Mouse (Mus musculus) heart, embryonic 14.5 days (tissue): ENCODE results near the gene Sync. TPM values are rescaled to one million over a fixed set of nuclear protein-coding genes. Genes with fewer than 3 reads are reported as not detected.

Experiments used
- ATAC-seq: fragments of 200-750 bp; cut with Nextera tagmentation; 2 replicates; pipeline ENCODE4 v1.8.0; 2017; ENCODE audit warnings: low read depth, moderate TSS enrichment; ENCODE audit not compliant: insufficient number of reproducible peaks, insufficient read depth, low FRiP score
- H3K27ac ChIP-seq, 2 experiments: fragments of 200-500 bp in 1 of 2; fragments of 300-500 bp in 1 of 2; sonication (generic) in 1 of 2; replicated peaks in 1 of 2; 2 replicates each; pipeline ENCODE4 v1.5.1; 2012 to 2014; ENCODE audit warnings: low read depth in 2 of 2, low read length in 2 of 2, control low read depth in 1 of 2, mild to moderate bottlenecking in 1 of 2, mixed read lengths in 1 of 2; ENCODE audit not compliant: control insufficient read depth in 1 of 2, insufficient read depth in 1 of 2
- H3K27me3 ChIP-seq: fragments of 300-500 bp; sonication (generic); 2 replicates; pipeline ENCODE4 v1.6.1; 2014; ENCODE audit warnings: mild to moderate bottlenecking, low read length, control low read depth; ENCODE audit not compliant: control insufficient read depth, insufficient read depth
- H3K36me3 ChIP-seq: fragments of 300-500 bp; sonication (generic); 2 replicates; pipeline ENCODE4 v1.6.1; 2014; ENCODE audit warnings: mild to moderate bottlenecking, control low read depth, low read length, mixed read lengths; ENCODE audit not compliant: control insufficient read depth, insufficient read depth
- H3K4me1 ChIP-seq, 2 experiments: fragments of 200-500 bp in 1 of 2; fragments of 300-500 bp in 1 of 2; sonication (generic) in 1 of 2; 2 replicates each; pipeline ENCODE4 v1.6.1; 2012 to 2014; ENCODE audit warnings: low read length in 2 of 2, control low read depth in 1 of 2, mixed read lengths in 1 of 2; ENCODE audit not compliant: control insufficient read depth in 2 of 2, insufficient read depth in 2 of 2
- H3K4me2 ChIP-seq: fragments of 300-500 bp; sonication (generic); 2 replicates; pipeline ENCODE4 v1.6.1; 2014; ENCODE audit warnings: mild to moderate bottlenecking, low read length
- H3K4me3 ChIP-seq, 2 experiments: fragments of 200-500 bp in 1 of 2; fragments of 300-500 bp in 1 of 2; sonication (generic) in 1 of 2; 2 replicates each; pipeline ENCODE4 v1.5.1; 2012 to 2014; ENCODE audit warnings: low read length in 2 of 2, mild to moderate bottlenecking in 2 of 2, control low read depth in 1 of 2, low read depth in 1 of 2, moderate library complexity in 1 of 2; ENCODE audit not compliant: control insufficient read depth in 1 of 2, insufficient read depth in 1 of 2
- H3K9ac ChIP-seq: fragments of 300-500 bp; sonication (generic); 2 replicates; pipeline ENCODE4 v1.6.1; 2014; ENCODE audit warnings: mild to moderate bottlenecking, low read length
- H3K9me3 ChIP-seq: fragments of 300-500 bp; sonication (generic); 2 replicates; pipeline ENCODE4 v1.6.1; 2016; ENCODE audit warnings: low read length, control low read depth; ENCODE audit not compliant: control insufficient read depth
- WGBS: fragments of 180-500 bp; shearing (Covaris S2); extraction: QIAGEN DNeasy Blood & Tissue Kit; methylation state at CpG from one replicate; pipeline ENCODE4 v1.1.7; 2014; 5-methylcytosine and 5-hydroxymethylcytosine counted together
- polyA plus RNA-seq: library from polyadenylated mRNA; unstranded; fragments of >200 nt; fragmentation: Nextera tagmentation; extraction: Ambion mirVana; gene quantifications from 2 replicates; pipeline ENCODE4 v1.2.1, GENCODE M21; 2014

Sync gene
- polyA plus RNA-seq, 1 experiment from 2014 or later, result 1.8 TPM

DNA sequence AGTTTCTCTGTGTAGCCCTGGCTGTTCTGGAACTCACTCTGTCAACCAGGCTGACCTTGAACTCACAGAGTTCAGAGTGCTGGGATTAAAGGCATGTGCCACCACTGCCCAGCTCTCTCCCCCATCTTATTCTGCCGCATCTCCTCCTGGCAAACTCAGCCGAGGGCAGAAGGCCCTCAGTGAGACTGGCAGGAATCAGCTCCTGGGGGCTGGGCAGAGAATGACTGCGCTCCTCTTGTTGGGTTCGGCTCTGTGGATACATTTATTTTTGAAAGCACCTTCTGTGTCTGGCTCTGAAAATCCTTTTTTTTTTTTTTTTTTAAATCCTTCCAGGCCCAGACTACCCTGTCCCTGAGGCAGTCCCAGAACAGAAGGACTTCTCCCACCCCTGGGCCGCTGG is 4.6 kb upstream of the Sync start:
- no peaks in the 10 kb centered on the region for H3K9me3 ChIP-seq

DNA sequence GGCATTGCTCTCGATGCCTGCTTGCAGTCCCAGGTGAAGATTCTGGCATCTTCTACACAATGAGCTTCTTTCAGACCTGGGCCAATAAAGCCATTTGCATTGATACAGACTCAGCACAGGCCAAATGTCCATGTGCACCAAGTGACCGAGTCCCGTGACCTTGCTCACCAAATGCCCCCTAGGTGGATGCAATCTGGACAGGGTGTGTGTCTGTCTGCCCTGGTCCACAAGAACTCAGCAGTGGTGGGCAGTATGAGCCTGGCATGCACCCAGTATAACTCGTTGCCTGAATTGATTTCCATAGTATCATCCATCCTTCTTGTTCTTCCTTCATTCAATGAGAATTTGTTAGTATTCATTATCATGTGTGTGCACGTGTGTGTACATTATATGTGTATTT is 4.2 kb upstream of the Sync start:
- Histone ChIP-seq H3K9me3 (no peaks in the 10 kb centered on the region), H3K4me3 (no peak overlapping the region), H3K9ac (no peak overlapping the region), H3K4me2 (no peak overlapping the region), H3K36me3 (no peaks in the 10 kb centered on the region), H3K27me3 (peaks cover 13% of the 10 kb centered on the region), H3K27ac (no peak overlapping the region), H3K4me1 (peaks cover 6 to 12% of the 10 kb centered on the region in 2 experiments; a peak in 3 of 4 replicates)
- ATAC-seq, result no peak
- WGBS, result 86% methylated on average over 5 of the region's 5 CpGs

More for the DNA sequence above, 4.6 kb upstream of the Sync start:
- 81% methylated on average over 5 of the region's 5 CpGs for WGBS
- H3K27me3 ChIP-seq, result peaks cover 13% of the 10 kb centered on the region
- no peaks in the 10 kb centered on the region for H3K36me3 ChIP-seq
- H3K27ac ChIP-seq, result no peak overlapping the region
- H3K4me3 ChIP-seq, result no peak overlapping the region
- no peak overlapping the region for H3K4me2 ChIP-seq
- no peak for ATAC-seq
- no peak overlapping the region for H3K9ac ChIP-seq
- peaks cover 6 to 11% of the 10 kb centered on the region in 2 experiments; a peak in 3 of 4 replicates for H3K4me1 ChIP-seq

DNA sequence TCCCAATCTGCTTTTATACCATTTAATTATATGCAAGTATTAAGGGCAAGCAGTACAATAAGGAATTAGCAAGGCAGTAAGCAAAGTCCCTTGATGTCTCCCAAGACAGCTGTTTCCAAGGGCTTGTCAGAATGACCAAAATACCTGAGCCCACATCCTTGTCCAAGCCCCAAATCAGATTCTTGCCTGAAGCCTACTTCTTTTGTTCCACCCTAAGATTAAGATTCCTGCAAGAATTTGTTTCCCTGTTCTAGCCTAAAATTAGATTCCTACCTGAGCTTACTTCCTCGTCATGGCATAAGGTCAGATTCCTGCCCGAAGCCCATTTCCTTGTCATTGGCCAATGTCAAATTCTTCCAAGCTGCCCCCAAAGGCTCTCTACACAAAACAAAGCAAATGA is 2.7 kb upstream of the Sync start:
- H3K4me1 ChIP-seq, result peaks cover 6 to 12% of the 10 kb centered on the region in 2 experiments; a peak in 3 of 4 replicates
- H3K36me3 ChIP-seq, result no peaks in the 10 kb centered on the region
- H3K4me3 ChIP-seq, result no peak overlapping the region
- H3K4me2 ChIP-seq, result no peak overlapping the region
- peaks cover 13% of the 10 kb centered on the region for H3K27me3 ChIP-seq
- 72% methylated on average over 2 of the region's 2 CpGs for WGBS
- no peak for ATAC-seq
- no peak overlapping the region for H3K9ac ChIP-seq
- no peaks in the 10 kb centered on the region for H3K9me3 ChIP-seq
- H3K27ac ChIP-seq, result no peak overlapping the region

DNA sequence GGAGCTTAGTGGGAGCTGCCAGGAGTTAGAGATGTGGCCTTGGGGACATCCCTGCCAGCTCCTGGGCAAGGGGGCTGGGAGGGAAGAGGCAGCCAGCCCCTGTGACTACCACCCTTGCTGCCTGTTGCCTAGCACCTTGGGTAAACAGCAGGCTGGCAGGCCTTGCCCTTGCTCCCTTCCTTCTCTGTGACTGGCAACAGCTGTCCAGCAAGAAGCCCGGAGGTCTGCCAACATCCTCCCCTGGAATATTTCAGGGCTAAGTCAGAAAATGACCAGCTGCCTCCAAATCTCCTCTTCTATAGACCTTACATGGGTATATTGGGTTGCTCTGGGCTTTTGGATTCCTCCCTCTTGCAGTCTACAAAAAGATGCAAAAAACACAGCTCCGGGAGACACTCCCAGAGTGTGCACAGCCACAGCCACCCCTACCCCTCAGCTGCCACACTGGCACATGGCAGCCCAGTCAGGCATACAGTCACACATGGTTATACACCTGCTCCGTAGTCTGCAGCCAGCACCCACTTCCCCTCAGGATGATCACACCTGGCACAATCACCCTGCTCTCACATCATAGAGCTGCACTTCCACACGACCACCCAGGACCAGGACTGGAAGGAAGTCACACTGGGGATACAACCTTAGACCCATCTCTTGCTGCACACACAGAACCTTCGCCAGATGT is 1.3 kb upstream of the Sync start:
- H3K27me3 ChIP-seq, result peaks cover 13% of the 10 kb centered on the region
- no peak overlapping the region for H3K27ac ChIP-seq
- H3K4me1 ChIP-seq, result peaks cover 6 to 12% of the 10 kb centered on the region in 2 experiments; a peak in 3 of 4 replicates
- ATAC-seq, result no peak
- peak overlapping the region; percentile 99 for H3K4me2 ChIP-seq
- WGBS, result 55% methylated on average over 5 of the region's 5 CpGs
- H3K9ac ChIP-seq, result no peak overlapping the region; the same call in 1 of the 2 replicates
- H3K9me3 ChIP-seq, result no peaks in the 10 kb centered on the region
- H3K36me3 ChIP-seq, result no peaks in the 10 kb centered on the region
- peak overlapping the region; percentile 54 to 56; a peak in 2 of 4 replicates for H3K4me3 ChIP-seq

DNA sequence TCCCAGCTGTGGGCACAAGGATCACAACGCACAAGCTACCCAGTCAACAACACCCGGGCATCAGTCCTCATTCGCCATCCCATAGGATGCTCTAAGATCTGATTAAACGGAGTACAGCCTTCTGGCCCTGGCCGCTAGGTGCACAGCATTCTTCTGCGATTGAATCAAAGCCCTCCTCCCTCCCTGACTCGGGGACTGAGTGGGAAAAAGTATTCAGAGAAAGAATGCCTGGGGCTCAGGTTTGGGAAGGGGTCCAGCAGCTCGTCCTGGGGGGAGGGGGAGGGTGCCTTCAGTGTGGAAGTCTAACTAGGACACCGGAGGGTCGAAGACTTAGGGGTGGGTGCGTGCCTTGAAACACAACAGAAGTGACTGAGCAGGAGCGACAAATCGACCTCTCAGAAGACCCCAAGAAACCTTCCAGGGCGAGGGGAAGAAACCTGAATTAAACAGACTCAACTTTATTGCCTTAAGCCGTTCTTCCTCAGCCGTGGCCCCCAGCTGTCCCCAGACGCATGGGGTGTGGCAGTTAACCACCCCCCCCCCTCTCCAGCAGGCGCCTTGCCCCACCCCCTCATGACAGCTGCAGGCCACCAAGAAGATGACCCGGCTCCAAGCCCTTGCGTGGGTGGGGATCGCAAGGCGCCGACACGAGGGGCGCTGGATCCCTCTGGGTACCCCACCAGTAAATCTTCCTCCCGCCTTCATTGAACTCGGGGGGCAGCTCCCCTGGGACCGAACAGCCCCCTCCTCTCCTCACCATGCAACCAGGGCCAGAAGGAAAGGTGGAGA is 540 bp upstream of the Sync start:
- Histone ChIP-seq H3K27me3 (peaks cover 13% of the 10 kb centered on the region), H3K9me3 (no peaks in the 10 kb centered on the region), H3K4me2 (peak overlapping the region; percentile 99), H3K36me3 (no peaks in the 10 kb centered on the region), H3K27ac (no peak overlapping the region), H3K4me3 (peak overlapping the region; percentile 54 to 56), H3K9ac (peak overlapping the region; percentile 76), H3K4me1 (peaks cover 6 to 12% of the 10 kb centered on the region in 2 experiments; a peak in 3 of 4 replicates)
- ATAC-seq, result no peak
- 2% methylated on average over 24 of the region's 28 CpGs for WGBS

DNA sequence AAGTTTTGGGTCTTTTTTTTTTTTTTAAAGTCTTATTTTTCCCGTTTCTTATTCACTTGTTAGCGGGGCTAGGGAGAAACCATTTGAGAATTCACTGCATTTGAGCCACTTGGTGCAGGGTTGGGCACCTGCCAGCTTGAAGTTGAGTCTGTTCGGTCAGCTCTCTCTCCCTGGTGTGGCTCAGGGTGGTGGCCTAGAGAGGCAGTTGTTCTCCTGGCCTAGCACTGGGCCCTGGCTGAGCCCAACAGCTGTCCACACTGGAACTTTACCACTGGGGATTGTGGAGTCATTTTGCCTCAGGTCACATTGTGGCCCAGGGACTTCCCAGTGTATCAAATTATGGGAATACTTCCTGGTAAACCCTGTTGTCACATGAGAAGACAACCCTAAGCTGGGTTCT is 650 bp downstream of the Sync start:
- Histone ChIP-seq H3K27ac (no peak overlapping the region), H3K9ac (peak overlapping the region; percentile 76), H3K4me3 (peak overlapping the region in 1 of 2 experiments; percentile 56; a peak in 2 of 4 replicates), H3K4me2 (peak overlapping the region; percentile 99), H3K36me3 (no peaks in the 10 kb centered on the region), H3K4me1 (peaks cover 6 to 12% of the 10 kb centered on the region in 2 experiments; a peak in 3 of 4 replicates), H3K27me3 (peaks cover 13% of the 10 kb centered on the region), H3K9me3 (no peaks in the 10 kb centered on the region)
- 28% methylated on average over 3 of the region's 3 CpGs for WGBS
- no peak for ATAC-seq

DNA sequence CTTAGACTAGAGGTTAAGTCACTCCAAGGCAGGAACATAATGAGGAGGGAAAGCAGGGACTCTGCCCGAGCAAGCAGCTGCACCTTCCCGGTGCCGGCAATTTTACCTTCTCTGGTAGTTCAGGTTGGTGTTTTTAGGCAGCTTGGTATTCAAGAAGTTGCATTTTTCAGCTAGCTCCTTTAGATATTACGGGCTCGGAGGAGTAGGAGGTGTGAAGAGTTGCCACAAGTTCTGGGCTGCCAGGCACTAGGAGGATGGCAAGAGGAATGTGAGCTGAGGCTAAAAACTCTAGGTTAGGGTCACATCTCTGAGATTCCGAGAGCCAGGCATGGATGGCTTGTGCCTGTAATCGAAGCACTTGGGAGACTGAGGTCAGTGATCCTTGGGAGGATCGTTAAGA is 2.3 kb downstream of the Sync start:
- no peaks in the 10 kb centered on the region for H3K36me3 ChIP-seq
- H3K27me3 ChIP-seq, result peaks cover 13% of the 10 kb centered on the region
- peaks cover 13 to 18% of the 10 kb centered on the region in 2 experiments; a peak in 3 of 4 replicates for H3K4me1 ChIP-seq
- no peak overlapping the region for H3K4me3 ChIP-seq
- 83% methylated on average over 8 of the region's 8 CpGs for WGBS
- no peak overlapping the region for H3K9ac ChIP-seq
- no peak for ATAC-seq
- H3K9me3 ChIP-seq, result no peaks in the 10 kb centered on the region
- no peak overlapping the region for H3K4me2 ChIP-seq
- H3K27ac ChIP-seq, result no peak overlapping the region
